Mouse (Mus musculus): ENCODE measurements at regions not wholly inside any gene's neighbourhood (a gene's known extent, or its start where the extent isn't known, plus 50 kb on each side); places are given as distances from the start of the nearest gene placed in this dataset.

DNA sequence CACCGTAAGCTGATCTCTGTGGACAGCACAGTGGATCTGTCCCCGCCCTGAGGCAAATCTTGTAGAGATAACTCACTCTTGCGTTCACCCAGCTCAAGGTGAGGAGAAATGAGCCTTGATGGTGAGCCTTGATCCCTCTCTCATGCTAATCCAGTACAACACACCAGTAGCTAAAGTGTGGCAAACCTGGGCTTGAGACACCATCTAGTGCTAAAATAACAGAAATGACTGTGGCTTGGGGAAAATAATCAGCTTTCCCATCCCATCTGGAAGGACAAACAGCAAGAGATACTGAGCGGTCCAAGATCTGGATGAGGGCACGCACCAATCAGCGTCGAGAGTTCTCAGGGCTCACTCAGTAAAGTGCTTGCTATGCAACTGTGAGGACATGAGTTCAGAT is 50.9 kb upstream of the Cbln4 start:
- Histone ChIP-seq H3K27me3 (no peaks in the 10 kb centered on the region), H3K36me3 (no peaks in the 10 kb centered on the region), H3K9ac (no peak overlapping the region), H3K4me2 (no peak overlapping the region), H3K4me3 (no peak overlapping the region), H3K27ac (no peak overlapping the region), H3K9me3 (no peaks in the 10 kb centered on the region), H3K4me1 (replicated peaks) (no peaks in the 10 kb centered on the region)
- no peak for ATAC-seq (ENCODE audit: low FRiP score)
- 90% methylated on average over 7 of the region's 7 CpGs for WGBS

DNA sequence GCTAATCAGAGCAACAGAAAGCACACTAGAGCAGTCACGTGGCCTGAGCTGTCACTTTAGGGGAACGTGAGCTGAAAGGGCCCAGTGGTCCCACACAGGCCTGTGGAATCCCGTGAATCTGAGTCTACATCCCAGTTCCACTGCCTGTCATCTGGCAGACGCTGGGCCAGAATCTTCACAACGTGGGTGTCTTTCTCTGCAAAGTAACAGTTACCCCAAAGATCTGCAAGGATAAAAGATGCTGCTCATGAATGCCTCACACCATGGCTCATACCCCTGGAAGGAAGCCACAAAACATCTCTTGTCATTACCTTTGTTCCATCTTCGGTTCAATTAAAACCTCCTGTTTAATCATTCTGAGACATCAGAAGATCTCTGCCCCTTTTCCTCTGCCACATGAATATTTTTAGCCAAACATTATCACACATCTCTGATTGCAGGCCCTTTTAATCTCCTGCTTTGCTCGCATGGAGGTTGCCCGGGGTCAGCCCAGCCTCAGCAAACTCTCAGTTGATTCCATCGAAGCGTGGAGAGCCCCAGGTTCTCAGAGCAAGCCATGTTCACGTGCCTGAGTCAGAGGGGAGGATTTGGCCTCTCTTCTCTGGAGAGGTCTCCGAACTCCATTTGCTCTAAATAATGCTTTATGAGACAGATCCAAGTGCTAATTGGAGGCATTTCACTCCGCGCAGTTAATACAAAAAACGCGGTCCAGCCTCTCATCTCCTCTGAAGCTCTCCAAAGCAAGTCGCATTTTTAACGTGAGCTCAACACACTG is 60.8 kb upstream of the Cbln4 start:
- Histone ChIP-seq H3K9me3 (no peaks in the 10 kb centered on the region), H3K4me2 (no peak overlapping the region), H3K9ac (no peak overlapping the region), H3K4me1 (replicated peaks) (peaks cover 23% of the 10 kb centered on the region), H3K27ac (no peak overlapping the region), H3K36me3 (no peaks in the 10 kb centered on the region), H3K27me3 (no peaks in the 10 kb centered on the region), H3K4me3 (no peak overlapping the region)
- ATAC-seq (ENCODE audit: low FRiP score), result no peak
- 59% methylated on average over 18 of the region's 18 CpGs for WGBS

- Histone ChIP-seq H3K4me3 (no peak overlapping the region), H3K9me3 (no peaks in the 10 kb centered on the region), H3K4me2 (no peak overlapping the region), H3K27ac (no peak overlapping the region), H3K27me3 (no peaks in the 10 kb centered on the region), H3K36me3 (no peaks in the 10 kb centered on the region), H3K9ac (no peak overlapping the region), H3K4me1 (replicated peaks) (peaks cover 23% of the 10 kb centered on the region)
- 54% methylated on average over 10 of the region's 10 CpGs for WGBS
- ATAC-seq (ENCODE audit: low FRiP score), result no peak
These were observed 62.0 kb upstream of the Cbln4 start for GRCm38 (mm10) chr2:172105241-172105640.

GRCm38 (mm10) chr2:172110706-172111105 is 67.4 kb upstream of the Cbln4 start:
- Histone ChIP-seq H3K4me3 (no peak overlapping the region), H3K27ac (no peak overlapping the region), H3K9ac (no peak overlapping the region), H3K9me3 (no peaks in the 10 kb centered on the region), H3K4me1 (replicated peaks) (peaks cover 3% of the 10 kb centered on the region), H3K36me3 (no peaks in the 10 kb centered on the region), H3K4me2 (no peak overlapping the region), H3K27me3 (no peaks in the 10 kb centered on the region)
- WGBS, result 48% methylated on average over 3 of the region's 3 CpGs
- no peak for ATAC-seq (ENCODE audit: low FRiP score)

GRCm38 (mm10) chr2:172113639-172114038 is 70.4 kb upstream of the Cbln4 start:
- Histone ChIP-seq H3K36me3 (no peaks in the 10 kb centered on the region), H3K4me2 (no peak overlapping the region), H3K27ac (no peak overlapping the region), H3K4me1 (replicated peaks) (peaks cover 14% of the 10 kb centered on the region; the same call in 1 of the 2 replicates), H3K9ac (no peak overlapping the region), H3K27me3 (no peaks in the 10 kb centered on the region), H3K9me3 (no peaks in the 10 kb centered on the region), H3K4me3 (no peak overlapping the region)
- ATAC-seq (ENCODE audit: low FRiP score), result no peak
- 91% methylated on average over 13 of the region's 13 CpGs for WGBS

DNA sequence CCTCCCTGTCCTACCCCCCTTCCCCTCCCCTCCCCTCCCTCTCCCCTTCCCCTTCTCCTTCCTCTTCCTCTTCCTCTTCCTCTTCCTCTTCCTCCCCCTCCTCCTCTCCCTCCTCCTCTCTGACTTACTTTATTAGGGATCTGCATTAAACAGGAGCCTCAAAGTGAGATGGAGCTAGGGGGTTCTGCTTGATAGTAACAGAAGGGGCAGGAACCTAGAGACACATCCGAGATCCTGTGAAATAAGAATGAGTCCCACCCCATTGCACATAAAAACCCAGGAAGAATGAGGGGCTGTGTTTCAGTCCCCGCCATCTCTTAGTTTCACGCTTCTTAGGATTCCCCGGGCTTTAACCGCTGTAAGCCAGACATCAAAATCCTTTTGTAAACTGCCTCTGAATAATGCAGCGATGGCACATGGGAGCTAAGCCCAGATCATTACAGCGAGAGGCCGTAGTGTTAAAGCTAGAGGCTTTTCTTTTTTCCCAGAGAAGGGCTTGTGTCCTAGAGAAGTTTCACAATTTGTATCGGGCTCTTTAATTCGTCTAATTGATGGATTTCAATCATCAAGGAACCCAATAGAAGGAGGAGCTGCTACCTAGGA is 72.4 kb upstream of the Cbln4 start:
- Histone ChIP-seq H3K4me2 (no peak overlapping the region), H3K9ac (no peak overlapping the region), H3K4me1 (replicated peaks) (peaks cover 14% of the 10 kb centered on the region; the same call in 1 of the 2 replicates), H3K27ac (no peak overlapping the region), H3K9me3 (no peaks in the 10 kb centered on the region), H3K27me3 (no peaks in the 10 kb centered on the region), H3K4me3 (no peak overlapping the region), H3K36me3 (no peaks in the 10 kb centered on the region)
- no peak for ATAC-seq (ENCODE audit: low FRiP score)
- 52% methylated on average over 10 of the region's 10 CpGs for WGBS

DNA sequence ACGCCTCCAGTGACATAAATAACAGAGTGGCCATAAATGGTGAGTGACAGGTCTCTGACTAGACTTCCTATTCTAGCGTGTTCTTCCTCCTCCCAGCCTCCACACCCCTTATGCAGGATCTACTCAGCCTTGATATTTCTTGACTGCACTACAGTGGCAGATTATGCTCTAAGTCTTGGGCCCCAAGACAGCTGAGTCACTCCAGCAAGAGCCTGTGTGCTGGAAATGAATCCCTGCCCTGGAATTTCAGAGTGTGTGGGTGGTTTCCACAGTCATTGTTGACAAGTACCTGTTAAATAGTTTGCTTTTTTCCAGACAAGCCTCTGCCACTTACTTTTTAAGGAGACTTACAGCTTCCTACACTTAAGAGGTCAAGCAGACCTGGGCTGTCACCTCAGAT is 84.3 kb upstream of the Cbln4 start:
- Histone ChIP-seq H3K4me3 (no peak overlapping the region), H3K27ac (no peak overlapping the region), H3K4me2 (no peak overlapping the region), H3K9ac (no peak overlapping the region), H3K27me3 (no peaks in the 10 kb centered on the region), H3K9me3 (no peaks in the 10 kb centered on the region), H3K36me3 (no peaks in the 10 kb centered on the region), H3K4me1 (replicated peaks) (0 out of 2 replicates have a peak, but pooled peaks cover 7% of the 10 kb centered on the region)
- 78% methylated on average over 2 of the region's 2 CpGs for WGBS
- no peak for ATAC-seq (ENCODE audit: low FRiP score)

DNA sequence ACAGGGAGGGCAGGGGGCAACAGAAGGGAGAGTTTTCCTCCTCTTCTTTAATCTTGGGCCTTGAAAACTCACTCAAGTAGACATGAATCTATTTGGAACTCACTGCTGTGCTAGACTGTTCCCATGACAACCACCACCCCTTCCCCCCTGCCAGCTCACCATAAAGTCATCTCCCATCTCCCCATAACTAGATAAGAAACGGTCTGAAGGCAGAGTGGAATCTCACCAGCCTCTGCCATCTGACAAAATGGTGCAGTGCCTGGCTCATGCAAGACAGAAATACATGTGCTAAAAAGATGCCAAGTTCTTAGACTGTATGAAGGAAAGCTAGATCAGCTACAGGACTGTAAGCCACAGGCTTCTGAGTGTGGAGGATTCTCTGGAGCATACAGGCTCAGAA is 88.0 kb upstream of the Cbln4 start:
- H3K9ac ChIP-seq, result no peak overlapping the region
- WGBS, result 16% methylated on average over 1 of the region's 1 CpGs
- H3K4me1 ChIP-seq (replicated peaks), result peaks cover 14% of the 10 kb centered on the region
- H3K27me3 ChIP-seq, result no peaks in the 10 kb centered on the region
- no peak overlapping the region for H3K27ac ChIP-seq
- H3K4me3 ChIP-seq, result no peak overlapping the region
- H3K36me3 ChIP-seq, result no peaks in the 10 kb centered on the region
- H3K9me3 ChIP-seq, result no peaks in the 10 kb centered on the region
- H3K4me2 ChIP-seq, result no peak overlapping the region
- ATAC-seq (ENCODE audit: low FRiP score), result no peak

GRCm38 (mm10) chr2:172132623-172133332 is 89.5 kb upstream of the Cbln4 start:
- Histone ChIP-seq H3K4me1 (replicated peaks) (peaks cover 14% of the 10 kb centered on the region), H3K9ac (no peak overlapping the region), H3K4me3 (no peak overlapping the region), H3K4me2 (no peak overlapping the region), H3K27me3 (no peaks in the 10 kb centered on the region), H3K36me3 (no peaks in the 10 kb centered on the region), H3K9me3 (no peaks in the 10 kb centered on the region), H3K27ac (0 out of 2 replicates have a peak overlapping the region, but pooled peaks have one; percentile 3)
- WGBS, result 68% methylated on average over 15 of the region's 15 CpGs
- ATAC-seq (ENCODE audit: low FRiP score), result 0 out of 2 replicates have a peak, but pooled peaks have one; percentile 39

DNA sequence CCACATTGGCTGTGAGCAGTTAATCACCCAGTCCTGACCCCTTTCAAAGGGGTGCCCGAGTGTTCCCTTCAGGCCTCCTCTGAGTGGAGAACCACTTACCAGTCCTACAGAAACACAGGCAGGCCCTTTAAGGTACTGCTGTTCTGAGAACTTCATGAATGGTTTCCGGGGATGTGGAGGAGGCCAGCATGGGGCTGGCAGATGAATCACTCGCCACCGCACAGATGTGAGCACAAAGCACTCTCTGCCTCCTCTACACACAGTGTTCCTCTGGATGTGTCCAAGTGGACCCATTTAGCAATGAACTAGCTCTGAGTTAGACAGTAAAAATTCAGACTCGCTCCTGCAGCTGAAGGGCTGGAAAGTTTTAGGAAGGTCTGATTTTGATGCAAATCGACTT is 96.8 kb upstream of the Cbln4 start:
- no peak for ATAC-seq (ENCODE audit: low FRiP score)
- 38% methylated on average over 6 of the region's 6 CpGs for WGBS
- H3K9me3 ChIP-seq, result no peaks in the 10 kb centered on the region

GRCm38 (mm10) chr2:172143269-172143668 is 100.0 kb upstream of the Cbln4 start:
- Histone ChIP-seq H3K4me2 (no peak overlapping the region), H3K27ac (no peak overlapping the region), H3K4me1 (replicated peaks) (peaks cover 9% of the 10 kb centered on the region), H3K9me3 (no peaks in the 10 kb centered on the region), H3K9ac (no peak overlapping the region), H3K36me3 (no peaks in the 10 kb centered on the region), H3K27me3 (no peaks in the 10 kb centered on the region), H3K4me3 (no peak overlapping the region)
- ATAC-seq (ENCODE audit: low FRiP score), result no peak
- 29% methylated on average over 9 of the region's 9 CpGs for WGBS

More for the DNA sequence above, 96.8 kb upstream of the Cbln4 start:
- Histone ChIP-seq H3K4me1 (replicated peaks) (peaks cover 9% of the 10 kb centered on the region), H3K4me2 (no peak overlapping the region), H3K9ac (no peak overlapping the region), H3K27me3 (no peaks in the 10 kb centered on the region), H3K36me3 (no peaks in the 10 kb centered on the region), H3K27ac (no peak overlapping the region), H3K4me3 (no peak overlapping the region)

GRCm38 (mm10) chr2:172148736-172149135 is 99.6 kb upstream of the Mc3r start:
- H3K27me3 ChIP-seq, result no peaks in the 10 kb centered on the region
- no peak for ATAC-seq (ENCODE audit: low FRiP score)

More at GRCm38 (mm10) chr2:172148736-172149135, 99.6 kb upstream of the Mc3r start:
- Histone ChIP-seq H3K4me3 (no peak overlapping the region), H3K9me3 (peaks cover 9% of the 10 kb centered on the region; the same call in 1 of the 2 replicates), H3K4me1 (replicated peaks) (no peaks in the 10 kb centered on the region), H3K27ac (no peak overlapping the region), H3K9ac (no peak overlapping the region), H3K36me3 (no peaks in the 10 kb centered on the region), H3K4me2 (no peak overlapping the region)
- WGBS, result 88% methylated on average over 4 of the region's 4 CpGs
